9 mouse cellular contexts compared by ENCODE assay signal in genomic region chr6:32479193-32479758, GRCm38 (mm10).
DNase-seq lines count a peak whose midpoint lies in the region; ATAC-seq and TF ChIP-seq lines count a peak whose summit lies in the region.
"Had no signal": no experiment of that assay in that cellular context is flagged by ENCODE, and none has a peak within 500 bp of the region (broad histone marks: within the 10 kb centered on the region; RNA-seq: fewer than 3 reads in every experiment).

No protein-coding gene starts in this region.

- H3K9ac ChIP-seq in ES-E14 (ENCODE audit: insufficient read depth, low read depth, low read length, poor library complexity, severe bottlenecking) = no peak overlapping the region
- no peak overlapping the region for H3K9ac ChIP-seq in embryonic facial prominence, embryonic 15.5 days
- H3K9ac ChIP-seq: embryonic facial prominence, embryonic 12.5 days had no signal

- no peaks in the 10 kb centered on the region for H3K4me1 ChIP-seq in ES-E14 (ENCODE audit: control insufficient read depth in 2 of 2, insufficient read depth in 2 of 2, low read length in 2 of 2, poor library complexity in 1 of 2)
- peaks cover 9% of the 10 kb centered on the region; the same call in 1 of the 2 replicates for H3K4me1 ChIP-seq in embryonic facial prominence, embryonic 15.5 days

- H3K27ac ChIP-seq in ES-E14 (ENCODE audit: insufficient read depth, low read depth, low read length, poor library complexity, severe bottlenecking) = no peak overlapping the region
- no peak overlapping the region; the same call in 1 of the 2 replicates for H3K27ac ChIP-seq in embryonic facial prominence, embryonic 15.5 days (replicated peaks)
- H3K27ac ChIP-seq: embryonic facial prominence, embryonic 12.5 days had no signal

- intact Hi-C loops in heart, postnatal 14 days (cut with DNase I) = loop anchor here (1.0 to 5.0 kb wide), 3 partner anchors 82 to 152 kb away; no protein-coding TSS in a partner anchor

- no peaks in the 10 kb centered on the region for H3K36me3 ChIP-seq in ES-E14 (ENCODE audit: control insufficient read depth, insufficient read depth, low read length, poor library complexity, severe bottlenecking)
- no peaks in the 10 kb centered on the region for H3K36me3 ChIP-seq in embryonic facial prominence, embryonic 15.5 days
- H3K36me3 ChIP-seq: embryonic facial prominence, embryonic 12.5 days had no signal

- H3K4me3 ChIP-seq in ES-E14 (ENCODE audit: insufficient read depth in 1 of 2, low read depth in 1 of 2, low read length in 2 of 2, poor library complexity in 1 of 2, severe bottlenecking in 1 of 2) = no peak overlapping the region
- H3K4me3 ChIP-seq in embryonic facial prominence, embryonic 15.5 days (replicated peaks) = no peak overlapping the region
- H3K4me3 ChIP-seq: embryonic facial prominence, embryonic 12.5 days had no signal

- H3K9me3 ChIP-seq in ES-E14 (ENCODE audit: control insufficient read depth, insufficient read depth, low read depth, low read length) = no peaks in the 10 kb centered on the region
- no peaks in the 10 kb centered on the region for H3K9me3 ChIP-seq in embryonic facial prominence, embryonic 15.5 days (replicated peaks)
- H3K9me3 ChIP-seq: embryonic facial prominence, embryonic 12.5 days had no signal

- no peaks in the 10 kb centered on the region for H3K27me3 ChIP-seq in embryonic facial prominence, embryonic 15.5 days

- in situ Hi-C loops in ES-E14 (cut with MboI; ENCODE audit: low sequenced_read_pairs in 2 of 2, unreplicated experiment in 2 of 2) = no loop called here

- 0 out of 2 replicates have a peak overlapping the region, but pooled peaks have one; percentile 1 for H3K4me2 ChIP-seq in embryonic facial prominence, embryonic 15.5 days (replicated peaks)
- H3K4me2 ChIP-seq: embryonic facial prominence, embryonic 12.5 days had no signal

- DNase-seq in ES-E14 (ENCODE audit: low read depth, low spot score) = peak; percentile 1
- peak; percentile 19 to 31 for DNase-seq in adrenal gland, postnatal 4 days (ENCODE audit: low spot score in 2 of 2)
- peak; percentile 74 to 82 for DNase-seq in heart, postnatal 14 days
- peak; percentile 43 for DNase-seq in left cerebral cortex, adult 11 months (ENCODE audit: low spot score)
- DNase-seq in lung, postnatal 14 days = peak; percentile 70
- peak; percentile 47 to 62 for DNase-seq in right cerebral cortex, adult 2 months (ENCODE audit: low spot score in 2 of 2)
- no peak for DNase-seq in spleen, postnatal 36 days (ENCODE audit: low spot score in 2 of 2)

- peak; percentile 72 for ATAC-seq in embryonic facial prominence, embryonic 15.5 days (ENCODE audit: insufficient number of reproducible peaks, low FRiP score, low TSS enrichment, low read depth)

- WGBS in embryonic facial prominence, embryonic 15.5 days = 13% methylated on average over 2 of the region's 2 CpGs

TF ChIP-seq in ES-E14, 5 proteins besides CTCF, POLR2A, EP300 and RAD21:
- no peak for TF ChIP-seq CHD2 (IDR thresholded peaks at IDR 0.05; ENCODE audit: low read depth, low read length)
- TF ChIP-seq MAFK (IDR thresholded peaks at IDR 0.05; ENCODE audit: insufficient read depth, low read depth, low read length) = no peak
- TF ChIP-seq HCFC1 (IDR thresholded peaks at IDR 0.05; ENCODE audit: borderline replicate concordance, insufficient read depth, low read length) = no peak
- no peak for TF ChIP-seq ZC3H11A (IDR thresholded peaks at IDR 0.05; ENCODE audit: borderline replicate concordance, low read depth, low read length)
- TF ChIP-seq ZNF384 (IDR thresholded peaks at IDR 0.05; ENCODE audit: low read depth, low read length) = no peak
TF ChIP-seq in ES-E14: peak in this region for 0.

Comparison
In these comparisons a context has a peak if more than half of its experiments do, and no peak if none do; other contexts are left out.
1. DNase-seq: peak in ES-E14 (single experiment), adrenal gland, postnatal 4 days (2 of 2), heart, postnatal 14 days (2 of 2), left cerebral cortex, adult 11 months (single experiment), lung, postnatal 14 days (single experiment) and right cerebral cortex, adult 2 months (2 of 2); none in spleen, postnatal 36 days (0 of 2).